Mouse (Mus musculus): ENCODE measurements at regions not wholly inside any gene's neighbourhood (a gene's known extent, or its start where the extent isn't known, plus 50 kb on each side); places are given as distances from the start of the nearest gene placed in this dataset.

- no peak for DNase-seq (ENCODE audit: low read depth, low spot score)
- Histone ChIP-seq H3K36me3 (ENCODE audit: control insufficient read depth, insufficient read depth, low read length, poor library complexity, severe bottlenecking) (no peaks in the 10 kb centered on the region), H3K27me3 (ENCODE audit: control insufficient read depth, insufficient read depth, low read length, poor library complexity, severe bottlenecking) (no peaks in the 10 kb centered on the region; the same call in 1 of the 2 replicates)
These were observed 103.1 kb upstream of the Car8 start for GRCm38 (mm10) chr4:8341928-8342327.

DNA sequence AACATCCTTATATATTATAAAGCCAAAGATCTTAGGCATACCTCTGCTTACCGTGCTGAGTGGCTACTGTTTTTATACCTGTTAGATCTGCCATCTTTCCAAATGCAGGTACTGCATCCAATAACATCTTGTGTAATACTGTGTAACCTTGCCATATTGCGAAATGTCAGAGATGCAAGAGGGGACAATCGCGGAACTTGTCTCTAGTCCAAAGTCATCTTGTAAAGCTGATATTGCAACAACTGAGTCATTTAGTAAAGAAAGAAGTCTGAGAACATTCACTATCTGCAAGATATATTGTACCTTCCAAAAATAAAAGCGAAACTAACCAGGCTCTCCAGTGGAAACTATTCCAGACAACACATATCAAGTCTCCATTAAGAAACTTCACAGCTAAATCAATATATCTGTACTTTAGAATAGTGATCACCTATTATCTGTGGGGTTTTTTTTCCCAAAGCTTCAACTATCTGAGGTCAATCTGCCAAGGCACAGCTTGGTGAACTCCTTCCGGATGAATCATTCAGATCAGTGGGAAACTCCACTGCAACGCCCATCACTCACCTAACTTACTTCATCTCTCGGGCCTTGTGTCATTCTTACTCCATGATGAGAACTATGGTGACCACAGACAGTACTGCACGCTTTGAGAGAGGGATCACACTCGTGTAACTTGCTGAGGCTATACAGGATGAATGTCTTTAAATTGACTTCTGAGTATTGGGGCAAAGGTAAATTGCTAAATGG, 70.6 kb upstream of the Car8 start:
- no peaks in the 10 kb centered on the region for H3K27me3 ChIP-seq (ENCODE audit: control insufficient read depth, insufficient read depth, low read length, poor library complexity, severe bottlenecking)
- no peak for DNase-seq (ENCODE audit: low read depth, low spot score)
- H3K36me3 ChIP-seq (ENCODE audit: control insufficient read depth, insufficient read depth, low read length, poor library complexity, severe bottlenecking): no peaks in the 10 kb centered on the region

- Histone ChIP-seq H3K27me3 (ENCODE audit: control insufficient read depth, insufficient read depth, low read length, poor library complexity, severe bottlenecking) (no peaks in the 10 kb centered on the region), H3K36me3 (ENCODE audit: control insufficient read depth, insufficient read depth, low read length, poor library complexity, severe bottlenecking) (no peaks in the 10 kb centered on the region)
- no peak for DNase-seq (ENCODE audit: low read depth, low spot score)
These were observed 53.7 kb upstream of the Car8 start for GRCm38 (mm10) chr4:8292563-8292962.

GRCm38 (mm10) chr4:8291528-8292492, 53.0 kb upstream of the Car8 start:
- no peak for DNase-seq (ENCODE audit: low read depth, low spot score)
- no peaks in the 10 kb centered on the region for H3K27me3 ChIP-seq (ENCODE audit: control insufficient read depth, insufficient read depth, low read length, poor library complexity, severe bottlenecking)
- H3K36me3 ChIP-seq (ENCODE audit: control insufficient read depth, insufficient read depth, low read length, poor library complexity, severe bottlenecking): no peaks in the 10 kb centered on the region

GRCm38 (mm10) chr4:8289901-8290300, 51.1 kb upstream of the Car8 start:
- Histone ChIP-seq H3K27me3 (ENCODE audit: control insufficient read depth, insufficient read depth, low read length, poor library complexity, severe bottlenecking) (no peaks in the 10 kb centered on the region), H3K36me3 (ENCODE audit: control insufficient read depth, insufficient read depth, low read length, poor library complexity, severe bottlenecking) (no peaks in the 10 kb centered on the region)
- DNase-seq (ENCODE audit: low read depth, low spot score): no peak

Data from splenic B cell, adult 2 months (primary cell).